Mouse (Mus musculus): ENCODE results near the gene Copb1. TPM values are rescaled to one million over a fixed set of nuclear protein-coding genes. Genes with fewer than 3 reads are reported as not detected.

The Copb1 gene
- polyA plus RNA-seq, 1 experiment from 2014 or later, result 122 TPM

- no peak overlapping the region for H3K4me3 ChIP-seq (ENCODE audit: low read depth, low read length)
- H3K9ac ChIP-seq (ENCODE audit: low read depth, low read length), result no peak overlapping the region
- 91% methylated on average over 6 of the region's 6 CpGs for WGBS
- no peaks in the 10 kb centered on the region for H3K27me3 ChIP-seq (ENCODE audit: control insufficient read depth, insufficient read depth, low read length)
- no peaks in the 10 kb centered on the region for H3K4me1 ChIP-seq (replicated peaks; ENCODE audit: control insufficient read depth, insufficient read depth, low read length)
- no peaks in the 10 kb centered on the region for H3K9me3 ChIP-seq (ENCODE audit: control insufficient read depth, low read length)
- no peak overlapping the region for H3K4me2 ChIP-seq (replicated peaks; ENCODE audit: low read depth, low read length)
- H3K27ac ChIP-seq (ENCODE audit: low read depth, low read length), result no peak overlapping the region
- H3K36me3 ChIP-seq (ENCODE audit: control insufficient read depth, insufficient read depth, low read length), result no peaks in the 10 kb centered on the region
- DNase-seq (ENCODE audit: low spot score) (no peak), ATAC-seq (ENCODE audit: low FRiP score) (no peak)
Observed at GRCm38 (mm10) chr7:114193284-114194067, 61.0 kb downstream of the Copb1 start.

GRCm38 (mm10) chr7:114192581-114192980 is 61.9 kb downstream of the Copb1 start:
- no peaks in the 10 kb centered on the region for H3K27me3 ChIP-seq (ENCODE audit: control insufficient read depth, insufficient read depth, low read length)
- no peak overlapping the region for H3K9ac ChIP-seq (ENCODE audit: low read depth, low read length)
- H3K27ac ChIP-seq (ENCODE audit: low read depth, low read length), result no peak overlapping the region
- no peak overlapping the region for H3K4me2 ChIP-seq (replicated peaks; ENCODE audit: low read depth, low read length)
- DNase-seq (ENCODE audit: low spot score), result no peak
- no peaks in the 10 kb centered on the region for H3K9me3 ChIP-seq (ENCODE audit: control insufficient read depth, low read length)
- ATAC-seq (ENCODE audit: low FRiP score), result no peak
- H3K4me1 ChIP-seq (replicated peaks; ENCODE audit: control insufficient read depth, insufficient read depth, low read length), result no peaks in the 10 kb centered on the region
- H3K36me3 ChIP-seq (ENCODE audit: control insufficient read depth, insufficient read depth, low read length), result no peaks in the 10 kb centered on the region
- WGBS, result 32% methylated on average over 3 of the region's 3 CpGs
- H3K4me3 ChIP-seq (ENCODE audit: low read depth, low read length), result no peak overlapping the region

- DNase-seq (ENCODE audit: low spot score) (no peak), ATAC-seq (ENCODE audit: low FRiP score) (no peak)
- Histone ChIP-seq H3K4me1 (replicated peaks; ENCODE audit: control insufficient read depth, insufficient read depth, low read length) (no peaks in the 10 kb centered on the region), H3K9ac (ENCODE audit: low read depth, low read length) (no peak overlapping the region), H3K27ac (ENCODE audit: low read depth, low read length) (no peak overlapping the region), H3K9me3 (ENCODE audit: control insufficient read depth, low read length) (no peaks in the 10 kb centered on the region), H3K36me3 (ENCODE audit: control insufficient read depth, insufficient read depth, low read length) (no peaks in the 10 kb centered on the region), H3K4me3 (ENCODE audit: low read depth, low read length) (no peak overlapping the region), H3K27me3 (ENCODE audit: control insufficient read depth, insufficient read depth, low read length) (no peaks in the 10 kb centered on the region), H3K4me2 (replicated peaks; ENCODE audit: low read depth, low read length) (no peak overlapping the region)
- 74% methylated on average over 6 of the region's 6 CpGs for WGBS
Observed at GRCm38 (mm10) chr7:114183416-114183815, 71.1 kb downstream of the Copb1 start.

- Histone ChIP-seq H3K9ac (ENCODE audit: low read depth, low read length) (no peak overlapping the region), H3K4me3 (ENCODE audit: low read depth, low read length) (no peak overlapping the region), H3K36me3 (ENCODE audit: control insufficient read depth, insufficient read depth, low read length) (no peaks in the 10 kb centered on the region), H3K4me1 (replicated peaks; ENCODE audit: control insufficient read depth, insufficient read depth, low read length) (no peaks in the 10 kb centered on the region), H3K27ac (ENCODE audit: low read depth, low read length) (no peak overlapping the region), H3K9me3 (ENCODE audit: control insufficient read depth, low read length) (no peaks in the 10 kb centered on the region), H3K27me3 (ENCODE audit: control insufficient read depth, insufficient read depth, low read length) (no peaks in the 10 kb centered on the region), H3K4me2 (replicated peaks; ENCODE audit: low read depth, low read length) (no peak overlapping the region)
- WGBS, result 94% methylated on average over 3 of the region's 3 CpGs
- DNase-seq (ENCODE audit: low spot score), result no peak
- ATAC-seq (ENCODE audit: low FRiP score), result no peak
Observed at GRCm38 (mm10) chr7:114182708-114183107, 71.8 kb downstream of the Copb1 start.

DNA sequence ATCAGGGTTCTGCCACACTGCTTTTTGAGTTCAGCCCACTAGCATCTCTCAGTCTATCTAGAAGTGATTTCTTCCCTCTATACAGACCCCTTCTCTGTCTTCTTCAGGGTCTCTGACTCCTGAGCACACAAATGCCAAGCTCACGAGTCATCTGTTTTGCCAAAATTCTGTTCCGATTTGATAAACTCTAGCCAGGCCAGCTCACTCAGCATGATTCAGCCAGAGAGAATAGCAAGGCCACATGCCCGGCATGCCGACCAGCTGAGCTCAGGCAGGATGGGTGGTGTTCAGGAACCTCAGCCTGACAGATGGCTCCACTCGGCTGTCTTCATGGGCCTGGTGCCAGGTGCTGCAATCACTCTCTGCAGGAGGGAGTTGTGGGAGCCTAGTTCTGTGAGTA is 73.1 kb downstream of the Copb1 start:
- WGBS, result 39% methylated on average over 5 of the region's 5 CpGs

GRCm38 (mm10) chr7:114176588-114176987 is 77.9 kb downstream of the Copb1 start:
- no peaks in the 10 kb centered on the region for H3K36me3 ChIP-seq (ENCODE audit: control insufficient read depth, insufficient read depth, low read length)
- no peak overlapping the region for H3K4me3 ChIP-seq (ENCODE audit: low read depth, low read length)
- no peak overlapping the region for H3K9ac ChIP-seq (ENCODE audit: low read depth, low read length)
- ATAC-seq (ENCODE audit: low FRiP score) (no peak), DNase-seq (ENCODE audit: low spot score) (no peak)
- H3K4me2 ChIP-seq (replicated peaks; ENCODE audit: low read depth, low read length), result no peak overlapping the region
- H3K27ac ChIP-seq (ENCODE audit: low read depth, low read length), result no peak overlapping the region
- 74% methylated on average over 2 of the region's 2 CpGs for WGBS
- H3K9me3 ChIP-seq (ENCODE audit: control insufficient read depth, low read length), result no peaks in the 10 kb centered on the region
- no peaks in the 10 kb centered on the region for H3K4me1 ChIP-seq (replicated peaks; ENCODE audit: control insufficient read depth, insufficient read depth, low read length)
- H3K27me3 ChIP-seq (ENCODE audit: control insufficient read depth, insufficient read depth, low read length), result no peaks in the 10 kb centered on the region

More for the DNA sequence above, 73.1 kb downstream of the Copb1 start:
- Histone ChIP-seq H3K9me3 (ENCODE audit: control insufficient read depth, low read length) (no peaks in the 10 kb centered on the region), H3K4me3 (ENCODE audit: low read depth, low read length) (no peak overlapping the region), H3K4me2 (replicated peaks; ENCODE audit: low read depth, low read length) (no peak overlapping the region), H3K9ac (ENCODE audit: low read depth, low read length) (no peak overlapping the region), H3K27me3 (ENCODE audit: control insufficient read depth, insufficient read depth, low read length) (no peaks in the 10 kb centered on the region), H3K27ac (ENCODE audit: low read depth, low read length) (no peak overlapping the region), H3K4me1 (replicated peaks; ENCODE audit: control insufficient read depth, insufficient read depth, low read length) (no peaks in the 10 kb centered on the region), H3K36me3 (ENCODE audit: control insufficient read depth, insufficient read depth, low read length) (no peaks in the 10 kb centered on the region)
- DNase-seq (ENCODE audit: low spot score) (peak; percentile 25), ATAC-seq (ENCODE audit: low FRiP score) (no peak)

DNA sequence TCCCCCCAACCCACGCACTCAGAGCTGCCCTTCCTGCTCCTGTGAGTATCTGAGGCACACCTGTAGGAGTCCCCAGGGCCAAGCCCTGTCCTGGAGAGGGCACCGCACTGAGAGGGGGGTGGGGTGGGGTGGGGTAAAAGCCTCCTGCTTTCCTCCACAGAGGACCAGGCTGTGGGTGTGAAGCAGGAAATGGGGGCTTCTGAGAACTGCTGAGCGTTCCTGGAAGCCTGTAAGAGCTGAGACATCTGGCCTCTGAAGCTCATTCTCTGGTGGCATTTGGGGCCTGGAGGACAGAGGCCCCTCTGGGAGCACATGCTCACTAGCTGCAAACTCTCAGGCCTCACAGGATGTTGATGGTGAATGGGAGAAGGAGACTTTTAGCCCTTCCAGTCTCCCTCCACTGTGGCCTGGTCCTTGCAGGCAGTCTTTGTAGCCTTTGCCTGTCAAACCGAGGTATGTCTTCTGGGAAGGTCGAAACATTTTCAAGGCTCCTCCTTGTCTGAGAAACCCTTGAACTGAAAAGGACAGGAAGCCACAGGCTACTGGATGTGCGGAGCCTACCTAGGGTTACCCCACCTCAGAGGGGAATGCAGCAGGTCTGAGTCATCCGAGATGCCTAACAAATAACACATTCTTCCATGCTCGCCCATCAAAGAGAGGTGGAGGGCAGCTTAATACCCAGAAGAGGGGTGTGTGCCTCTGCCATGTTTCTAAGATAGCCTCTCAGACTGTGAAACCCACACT is 83.0 kb downstream of the Copb1 start:
- no peaks in the 10 kb centered on the region for H3K27me3 ChIP-seq (ENCODE audit: control insufficient read depth, insufficient read depth, low read length)
- no peaks in the 10 kb centered on the region for H3K36me3 ChIP-seq (ENCODE audit: control insufficient read depth, insufficient read depth, low read length)
- no peak for ATAC-seq (ENCODE audit: low FRiP score)
- H3K4me2 ChIP-seq (replicated peaks; ENCODE audit: low read depth, low read length), result no peak overlapping the region
- DNase-seq (ENCODE audit: low spot score), result no peak
- H3K4me3 ChIP-seq (ENCODE audit: low read depth, low read length), result no peak overlapping the region
- H3K27ac ChIP-seq (ENCODE audit: low read depth, low read length), result no peak overlapping the region
- H3K9ac ChIP-seq (ENCODE audit: low read depth, low read length), result no peak overlapping the region
- 73% methylated on average over 8 of the region's 8 CpGs for WGBS
- H3K9me3 ChIP-seq (ENCODE audit: control insufficient read depth, low read length), result no peaks in the 10 kb centered on the region
- no peaks in the 10 kb centered on the region for H3K4me1 ChIP-seq (replicated peaks; ENCODE audit: control insufficient read depth, insufficient read depth, low read length)

- no peak for ATAC-seq (ENCODE audit: low FRiP score)
- H3K36me3 ChIP-seq (ENCODE audit: control insufficient read depth, insufficient read depth, low read length), result no peaks in the 10 kb centered on the region
Observed at GRCm38 (mm10) chr7:114169996-114170395, 84.5 kb downstream of the Copb1 start.

DNA sequence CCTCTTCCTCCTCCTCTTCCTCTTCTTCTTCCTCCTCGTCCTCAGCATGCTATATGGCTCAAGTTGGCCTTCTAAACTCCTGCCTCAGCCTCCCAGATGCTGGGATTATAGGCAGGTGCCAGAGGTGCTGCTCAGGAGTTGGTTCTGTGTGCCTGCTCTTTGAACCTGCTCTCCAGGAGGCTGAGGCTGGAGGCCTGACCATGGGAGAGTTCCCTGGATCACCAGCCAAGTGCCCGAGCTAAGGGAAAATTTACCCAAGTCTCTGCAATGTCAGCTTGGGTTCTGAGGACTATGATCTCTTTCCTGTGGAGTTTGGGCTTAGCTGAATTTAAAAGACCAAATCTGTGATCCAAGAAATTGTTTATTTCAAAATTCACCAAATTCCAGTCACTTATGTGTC is 85.1 kb downstream of the Copb1 start:
- no peaks in the 10 kb centered on the region for H3K9me3 ChIP-seq (ENCODE audit: control insufficient read depth, low read length)
- H3K27me3 ChIP-seq (ENCODE audit: control insufficient read depth, insufficient read depth, low read length), result no peaks in the 10 kb centered on the region
- no peaks in the 10 kb centered on the region for H3K4me1 ChIP-seq (replicated peaks; ENCODE audit: control insufficient read depth, insufficient read depth, low read length)
- H3K4me3 ChIP-seq (ENCODE audit: low read depth, low read length), result no peak overlapping the region
- ATAC-seq (ENCODE audit: low FRiP score) (no peak), DNase-seq (ENCODE audit: low spot score) (no peak)
- H3K27ac ChIP-seq (ENCODE audit: low read depth, low read length), result no peak overlapping the region
- no peak overlapping the region for H3K9ac ChIP-seq (ENCODE audit: low read depth, low read length)
- no peaks in the 10 kb centered on the region for H3K36me3 ChIP-seq (ENCODE audit: control insufficient read depth, insufficient read depth, low read length)
- WGBS, result 73% methylated on average over 2 of the region's 2 CpGs
- H3K4me2 ChIP-seq (replicated peaks; ENCODE audit: low read depth, low read length), result no peak overlapping the region

More at GRCm38 (mm10) chr7:114169996-114170395, 84.5 kb downstream of the Copb1 start:
- Histone ChIP-seq H3K9me3 (ENCODE audit: control insufficient read depth, low read length) (no peaks in the 10 kb centered on the region), H3K4me1 (replicated peaks; ENCODE audit: control insufficient read depth, insufficient read depth, low read length) (no peaks in the 10 kb centered on the region), H3K27ac (ENCODE audit: low read depth, low read length) (no peak overlapping the region), H3K4me2 (replicated peaks; ENCODE audit: low read depth, low read length) (no peak overlapping the region), H3K9ac (ENCODE audit: low read depth, low read length) (no peak overlapping the region), H3K27me3 (ENCODE audit: control insufficient read depth, insufficient read depth, low read length) (no peaks in the 10 kb centered on the region), H3K4me3 (ENCODE audit: low read depth, low read length) (no peak overlapping the region)
- no peak for DNase-seq (ENCODE audit: low spot score)
- WGBS, result 91% methylated on average over 4 of the region's 4 CpGs

Data from hindbrain, embryonic 11.5 days (tissue).